Mouse (Mus musculus) ES-Bruce4 (cell line): ENCODE data around the gene Nos1ap. TPM values are rescaled to one million over a fixed set of nuclear protein-coding genes. Genes with fewer than 3 reads are reported as not detected.

Experiments used
- H3K27ac ChIP-seq: 2 replicates; pipeline ENCODE4 v1.5.1; 2012; ENCODE audit warnings: low read length, inconsistent platforms; ENCODE audit not compliant: insufficient read depth
- H3K27me3 ChIP-seq: 2 replicates; pipeline ENCODE4 v1.6.1; 2012; ENCODE audit warnings: mild to moderate bottlenecking, low read length, inconsistent platforms; ENCODE audit not compliant: control insufficient read depth, poor library complexity, insufficient read depth, severe bottlenecking
- H3K36me3 ChIP-seq: 2 replicates; pipeline ENCODE4 v1.6.1; 2012; ENCODE audit warnings: inconsistent platforms, mild to moderate bottlenecking, low read length, moderate library complexity; ENCODE audit not compliant: control insufficient read depth, poor library complexity, insufficient read depth, severe bottlenecking
- H3K4me1 ChIP-seq: one replicate; pipeline ENCODE4 v1.8.1; 2011; ENCODE audit warnings: low read length; ENCODE audit not compliant: control insufficient read depth, insufficient read depth
- H3K4me3 ChIP-seq: 2 replicates; pipeline ENCODE4 v1.5.1; 2011; ENCODE audit warnings: low read depth, mild to moderate bottlenecking, low read length
- H3K9ac ChIP-seq: 2 replicates; pipeline ENCODE4 v1.6.1; 2012; ENCODE audit warnings: low read depth, mild to moderate bottlenecking, inconsistent platforms; ENCODE audit not compliant: poor library complexity, severe bottlenecking
- H3K9me3 ChIP-seq: replicated peaks from 2 replicates; pipeline ENCODE4 v1.6.1; 2012; ENCODE audit warnings: mild to moderate bottlenecking, low read length, inconsistent platforms; ENCODE audit not compliant: control insufficient read depth, poor library complexity, insufficient read depth, severe bottlenecking
- CTCF ChIP-seq: IDR thresholded peaks from one replicate; pipeline ENCODE4 v1.8.1; 2011; ENCODE audit warnings: low read depth, low read length
- EP300 ChIP-seq: IDR thresholded peaks from 2 replicates; pipeline ENCODE4 v1.6.1; 2011; ENCODE audit warnings: low read depth, low read length; ENCODE audit not compliant: insufficient read depth
- POLR2A ChIP-seq: IDR thresholded peaks from one replicate; pipeline ENCODE4 v1.8.1; 2011; ENCODE audit warnings: low read length; ENCODE audit not compliant: insufficient read depth
- polyA plus RNA-seq: library from polyadenylated mRNA; stranded (reverse); fragments of >200 nt; gene quantifications from 2 replicates; pipeline ENCODE4 v1.2.4, GENCODE M21; 2011; ENCODE audit warnings: low read depth; ENCODE audit not compliant: missing spikeins, insufficient read depth, insufficient read length

The Nos1ap gene
- polyA plus RNA-seq, 1 experiment = 4.6 TPM

- Histone ChIP-seq H3K9me3 (no peaks in the 10 kb centered on the region), H3K4me3 (no peak overlapping the region), H3K27me3 (no peaks in the 10 kb centered on the region), H3K9ac (no peak overlapping the region), H3K27ac (no peak overlapping the region), H3K36me3 (no peaks in the 10 kb centered on the region), H3K4me1 (no peaks in the 10 kb centered on the region)
- TF ChIP-seq CTCF (no peak), POLR2A (no peak), EP300 (no peak)
Observed at GRCm38 (mm10) chr1:170294786-170295570, 294.7 kb downstream of the Nos1ap start.

GRCm38 (mm10) chr1:170293257-170293656 lies 296.4 kb downstream of the Nos1ap start:
- Histone ChIP-seq H3K9ac (no peak overlapping the region), H3K9me3 (no peaks in the 10 kb centered on the region), H3K27ac (no peak overlapping the region), H3K36me3 (no peaks in the 10 kb centered on the region), H3K4me3 (no peak overlapping the region), H3K27me3 (no peaks in the 10 kb centered on the region), H3K4me1 (no peaks in the 10 kb centered on the region)
- TF ChIP-seq EP300 = no peak

GRCm38 (mm10) chr1:170292239-170292951 lies 297.3 kb downstream of the Nos1ap start:
- no peak overlapping the region for H3K4me3 ChIP-seq
- H3K27ac ChIP-seq = no peak overlapping the region
- H3K9ac ChIP-seq = no peak overlapping the region
- TF ChIP-seq POLR2A (no peak), EP300 (no peak), CTCF (no peak)
- no peaks in the 10 kb centered on the region for H3K4me1 ChIP-seq
- no peaks in the 10 kb centered on the region for H3K27me3 ChIP-seq
- H3K9me3 ChIP-seq = no peaks in the 10 kb centered on the region
- H3K36me3 ChIP-seq = no peaks in the 10 kb centered on the region

- Histone ChIP-seq H3K27ac (no peak overlapping the region), H3K36me3 (no peaks in the 10 kb centered on the region), H3K27me3 (no peaks in the 10 kb centered on the region), H3K9me3 (no peaks in the 10 kb centered on the region; the same call in 1 of the 2 replicates), H3K9ac (no peak overlapping the region), H3K4me3 (no peak overlapping the region), H3K4me1 (no peaks in the 10 kb centered on the region)
- TF ChIP-seq POLR2A = no peak
- no peak for TF ChIP-seq EP300
- TF ChIP-seq CTCF = no peak
Observed at GRCm38 (mm10) chr1:170282415-170283129, 307.1 kb downstream of the Nos1ap start.

- H3K9me3 ChIP-seq = no peaks in the 10 kb centered on the region; the same call in 1 of the 2 replicates
- no peak within 1 kb of the TSS for H3K4me3 ChIP-seq
- H3K27ac ChIP-seq = no peak within 1 kb of the TSS
- no peaks in the 10 kb centered on the region for H3K27me3 ChIP-seq
- H3K9ac ChIP-seq = no peak within 1 kb of the TSS
- H3K36me3 ChIP-seq = no peaks in the 10 kb centered on the region
- TF ChIP-seq POLR2A = no peak
- no peak for TF ChIP-seq EP300
- TF ChIP-seq CTCF = no peak
- H3K4me1 ChIP-seq = no peaks in the 10 kb centered on the region
Observed at GRCm38 (mm10) chr1:170277016-170277415, 312.6 kb downstream of the Nos1ap start, which contains the start of gene Sh2d1b1. Gene Sh2d1b1 (plus strand): TSS chr1:170277320.

- H3K4me1 ChIP-seq = no peaks in the 10 kb centered on the region
- H3K4me3 ChIP-seq = no peak overlapping the region
- H3K27ac ChIP-seq = no peak overlapping the region
- no peaks in the 10 kb centered on the region for H3K9me3 ChIP-seq
- no peaks in the 10 kb centered on the region; the same call in 1 of the 2 replicates for H3K27me3 ChIP-seq
- no peaks in the 10 kb centered on the region for H3K36me3 ChIP-seq
- TF ChIP-seq POLR2A (no peak), CTCF (no peak), EP300 (no peak)
- no peak overlapping the region for H3K9ac ChIP-seq
Observed at GRCm38 (mm10) chr1:170273252-170273651, 316.4 kb downstream of the Nos1ap start.
